Mouse (Mus musculus): Measurements from ENCODE around the gene Srsf5. TPM values are rescaled to one million over a fixed set of nuclear protein-coding genes. Genes with fewer than 3 reads are reported as not detected.

The Srsf5 gene
- polyA plus RNA-seq, 1 experiment from 2014 or later = 339 TPM

- Histone ChIP-seq H3K9me3 (no peaks in the 10 kb centered on the region), H3K36me3 (no peaks in the 10 kb centered on the region), H3K9ac (no peak overlapping the region), H3K27me3 (replicated peaks) (no peaks in the 10 kb centered on the region), H3K4me3 (no peak overlapping the region), H3K4me2 (no peak overlapping the region), H3K27ac (replicated peaks) (no peak overlapping the region), H3K4me1 (no peaks in the 10 kb centered on the region)
- no peak for ATAC-seq (ENCODE audit: extremely low read depth, insufficient number of reproducible peaks, low FRiP score, low TSS enrichment)
- WGBS = 74% methylated on average over 11 of the region's 11 CpGs
These were observed 30.8 kb downstream of the Srsf5 start for GRCm38 (mm10) chr12:80975939-80976671.

DNA sequence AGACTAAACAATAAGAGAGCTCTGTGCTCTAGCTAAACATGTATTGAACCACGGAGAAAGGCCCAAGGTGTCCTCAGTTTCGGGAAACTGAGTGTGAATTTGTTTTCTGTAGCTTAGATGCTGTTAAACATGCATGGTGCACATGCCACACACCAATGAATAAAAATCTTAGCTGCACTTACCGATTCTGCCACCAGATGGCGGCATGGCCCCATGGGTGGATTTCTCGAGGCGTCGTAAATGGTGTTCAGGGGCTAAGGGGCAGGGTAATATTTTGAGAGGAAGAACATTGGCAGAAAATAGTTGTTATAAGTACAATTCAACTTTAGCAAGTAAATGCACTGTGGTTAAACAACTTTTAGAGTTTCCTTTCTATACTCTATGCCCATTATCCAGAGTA is 37.0 kb downstream of the Srsf5 start:
- no peak overlapping the region for H3K4me2 ChIP-seq
- H3K27me3 ChIP-seq (replicated peaks) = peaks cover 7% of the 10 kb centered on the region; the same call in 1 of the 2 replicates
- no peaks in the 10 kb centered on the region for H3K4me1 ChIP-seq
- 1% methylated on average over 7 of the region's 7 CpGs for WGBS
- H3K9me3 ChIP-seq = no peaks in the 10 kb centered on the region
- H3K9ac ChIP-seq = no peak overlapping the region
- H3K4me3 ChIP-seq = no peak overlapping the region
- no peak overlapping the region for H3K27ac ChIP-seq (replicated peaks)
- ATAC-seq (ENCODE audit: extremely low read depth, insufficient number of reproducible peaks, low FRiP score, low TSS enrichment) = no peak
- H3K36me3 ChIP-seq = no peaks in the 10 kb centered on the region

DNA sequence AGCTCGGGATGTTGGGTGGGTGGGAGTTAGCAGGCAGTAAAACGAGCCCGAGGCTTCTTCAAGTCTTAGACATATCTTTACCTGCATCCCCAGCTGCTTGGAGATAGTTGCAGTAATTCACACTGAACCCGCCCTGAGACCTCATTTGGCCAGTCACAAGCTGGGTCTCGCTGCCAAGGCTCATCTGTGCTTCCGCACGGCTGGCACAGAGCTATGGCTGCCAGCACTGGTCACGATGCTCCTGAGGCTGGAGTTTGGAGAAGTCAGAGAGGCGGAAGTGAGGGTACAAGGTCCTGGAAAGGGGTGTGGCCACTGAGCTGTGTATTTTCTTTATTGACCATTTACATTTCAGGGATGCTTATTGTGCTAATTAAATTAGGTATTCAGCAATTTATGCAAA is 38.4 kb downstream of the Srsf5 start:
- WGBS = 61% methylated on average over 9 of the region's 9 CpGs
- no peak overlapping the region for H3K27ac ChIP-seq (replicated peaks)
- ATAC-seq (ENCODE audit: extremely low read depth, insufficient number of reproducible peaks, low FRiP score, low TSS enrichment) = no peak

DNA sequence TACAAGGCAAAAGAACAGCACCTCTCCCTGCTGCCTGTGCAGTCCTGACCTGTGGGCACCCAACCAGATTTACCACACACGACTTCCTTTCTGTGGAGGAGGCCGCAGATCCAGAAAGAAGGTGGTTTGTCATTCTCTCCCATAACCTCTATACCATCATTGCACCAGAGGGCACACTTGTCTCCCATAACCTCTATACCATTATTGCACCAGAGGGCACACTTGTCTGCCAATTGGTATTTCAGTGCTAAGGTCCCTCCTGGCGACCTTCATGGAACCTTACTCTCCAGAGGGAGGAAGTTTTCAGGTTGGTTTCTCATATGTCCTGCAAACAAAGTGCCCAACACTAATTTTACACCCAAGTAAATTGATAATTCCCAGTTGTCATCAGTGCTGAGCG is 41.3 kb downstream of the Srsf5 start:
- H3K9ac ChIP-seq = no peak overlapping the region
- no peak for ATAC-seq (ENCODE audit: extremely low read depth, insufficient number of reproducible peaks, low FRiP score, low TSS enrichment)
- no peak overlapping the region for H3K27ac ChIP-seq (replicated peaks)
- H3K9me3 ChIP-seq = no peaks in the 10 kb centered on the region
- H3K36me3 ChIP-seq = no peaks in the 10 kb centered on the region
- no peak overlapping the region for H3K4me3 ChIP-seq
- H3K4me2 ChIP-seq = no peak overlapping the region
- WGBS = 77% methylated on average over 4 of the region's 4 CpGs
- no peaks in the 10 kb centered on the region for H3K4me1 ChIP-seq
- peaks cover 11% of the 10 kb centered on the region; the same call in 1 of the 2 replicates for H3K27me3 ChIP-seq (replicated peaks)

More for the DNA sequence above, 38.4 kb downstream of the Srsf5 start:
- Histone ChIP-seq H3K4me1 (no peaks in the 10 kb centered on the region), H3K4me3 (no peak overlapping the region), H3K9ac (no peak overlapping the region), H3K36me3 (no peaks in the 10 kb centered on the region), H3K27me3 (replicated peaks) (peaks cover 7% of the 10 kb centered on the region; the same call in 1 of the 2 replicates), H3K9me3 (no peaks in the 10 kb centered on the region), H3K4me2 (no peak overlapping the region)

- Histone ChIP-seq H3K27ac (replicated peaks) (no peak overlapping the region), H3K4me1 (no peaks in the 10 kb centered on the region), H3K4me2 (no peak overlapping the region), H3K27me3 (replicated peaks) (peaks cover 14% of the 10 kb centered on the region), H3K9ac (no peak overlapping the region), H3K9me3 (no peaks in the 10 kb centered on the region), H3K4me3 (no peak overlapping the region), H3K36me3 (no peaks in the 10 kb centered on the region)
- WGBS = 75% methylated on average over 3 of the region's 3 CpGs
- ATAC-seq (ENCODE audit: extremely low read depth, insufficient number of reproducible peaks, low FRiP score, low TSS enrichment) = no peak
These were observed 43.0 kb downstream of the Srsf5 start for GRCm38 (mm10) chr12:80988286-80988685.

DNA sequence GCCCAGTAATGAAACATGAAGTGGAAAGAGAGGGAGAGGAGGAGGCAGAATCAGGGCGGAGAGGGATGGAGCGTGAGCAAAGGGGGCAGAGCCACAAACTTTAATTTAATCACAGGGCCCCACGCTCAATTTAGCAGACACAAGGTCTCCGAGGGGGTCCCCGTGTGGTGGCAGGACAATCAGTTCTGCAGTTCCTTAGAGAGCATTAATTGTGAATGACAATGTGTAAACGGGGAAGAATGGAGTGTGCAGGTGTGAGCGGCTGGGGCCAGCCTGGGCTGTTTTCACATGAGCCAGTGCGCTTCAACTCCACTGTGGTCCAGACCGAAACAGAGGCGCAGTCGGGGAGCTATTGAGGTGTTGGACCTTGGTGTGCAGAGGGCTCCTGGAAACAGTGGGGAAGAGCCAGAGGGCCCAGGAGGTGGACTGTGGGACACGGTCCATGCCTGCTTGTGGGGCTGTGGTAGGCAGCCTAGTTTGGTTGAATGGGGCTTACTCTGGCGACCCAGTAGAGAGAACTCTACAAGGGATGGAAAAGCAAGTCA is 45.7 kb downstream of the Srsf5 start:
- no peak for ATAC-seq (ENCODE audit: extremely low read depth, insufficient number of reproducible peaks, low FRiP score, low TSS enrichment)
- Histone ChIP-seq H3K27me3 (replicated peaks) (peaks cover 9% of the 10 kb centered on the region), H3K27ac (replicated peaks) (no peak overlapping the region), H3K9ac (no peak overlapping the region), H3K4me2 (no peak overlapping the region), H3K9me3 (peaks cover 4% of the 10 kb centered on the region), H3K4me1 (no peaks in the 10 kb centered on the region), H3K4me3 (no peak overlapping the region), H3K36me3 (no peaks in the 10 kb centered on the region)
- WGBS = 84% methylated on average over 13 of the region's 13 CpGs

GRCm38 (mm10) chr12:80991806-80992205 is 46.5 kb downstream of the Srsf5 start:
- Histone ChIP-seq H3K27ac (replicated peaks) (no peak overlapping the region), H3K4me1 (no peaks in the 10 kb centered on the region), H3K4me2 (no peak overlapping the region), H3K9ac (no peak overlapping the region), H3K4me3 (no peak overlapping the region), H3K9me3 (peaks cover 4% of the 10 kb centered on the region), H3K36me3 (no peaks in the 10 kb centered on the region), H3K27me3 (replicated peaks) (peaks cover 12% of the 10 kb centered on the region)
- 73% methylated on average over 10 of the region's 10 CpGs for WGBS
- ATAC-seq (ENCODE audit: extremely low read depth, insufficient number of reproducible peaks, low FRiP score, low TSS enrichment) = no peak

DNA sequence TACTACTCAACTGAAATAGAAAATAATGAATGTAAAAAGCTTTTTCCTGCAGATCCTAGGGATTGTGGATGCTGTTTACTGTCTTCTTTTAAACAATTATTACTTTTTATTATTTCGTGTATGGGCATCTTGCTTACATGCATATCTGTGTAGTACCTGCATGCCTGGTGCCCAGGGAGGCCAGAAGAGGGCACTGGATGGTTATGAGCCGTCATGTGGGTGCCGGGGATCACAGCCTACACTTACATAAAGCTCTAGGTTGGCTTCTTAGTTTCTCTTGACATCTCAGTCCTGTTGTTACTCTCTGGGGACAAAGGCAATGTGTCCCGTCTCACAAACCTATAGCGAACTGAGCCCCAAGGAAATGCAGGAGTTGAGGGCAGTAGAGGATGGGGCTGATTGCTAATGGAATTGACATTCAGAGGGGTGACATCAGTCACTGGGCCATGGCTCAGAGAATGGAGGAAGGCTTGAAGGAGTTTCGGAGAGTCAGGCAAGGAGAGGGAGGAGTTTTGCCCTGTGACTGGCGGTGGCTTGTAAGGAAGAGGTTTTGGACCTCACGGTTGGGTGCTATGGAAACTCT is 47.3 kb downstream of the Srsf5 start:
- Histone ChIP-seq H3K4me1 (no peaks in the 10 kb centered on the region), H3K9me3 (peaks cover 4% of the 10 kb centered on the region), H3K36me3 (no peaks in the 10 kb centered on the region), H3K4me3 (no peak overlapping the region), H3K9ac (no peak overlapping the region), H3K27ac (replicated peaks) (no peak overlapping the region), H3K27me3 (replicated peaks) (peaks cover 21% of the 10 kb centered on the region), H3K4me2 (no peak overlapping the region)
- WGBS = 71% methylated on average over 8 of the region's 8 CpGs
- ATAC-seq (ENCODE audit: extremely low read depth, insufficient number of reproducible peaks, low FRiP score, low TSS enrichment) = no peak

DNA sequence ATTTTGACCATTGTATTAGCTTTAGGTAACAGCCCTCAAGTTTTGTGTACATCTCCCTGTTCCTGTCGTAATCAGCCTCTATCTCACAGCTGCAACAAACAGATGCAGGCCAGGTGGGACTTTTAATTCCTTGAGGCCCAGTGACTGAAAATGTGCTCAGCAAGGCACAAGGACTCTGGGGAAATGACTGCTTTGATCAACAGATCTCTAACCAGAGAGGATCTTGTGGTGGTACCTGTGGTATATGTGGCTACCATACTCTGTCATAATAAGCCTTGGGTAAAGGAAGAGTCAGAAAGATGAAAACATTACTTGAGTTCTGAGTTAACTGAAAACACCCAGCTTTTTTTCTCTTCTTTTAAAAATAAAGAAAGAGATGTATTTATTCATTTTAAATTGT is 48.5 kb downstream of the Srsf5 start:
- 79% methylated on average over 1 of the region's 1 CpGs for WGBS
- Histone ChIP-seq H3K4me3 (no peak overlapping the region), H3K4me2 (no peak overlapping the region), H3K9me3 (peaks cover 4% of the 10 kb centered on the region), H3K27me3 (replicated peaks) (peaks cover 31% of the 10 kb centered on the region), H3K9ac (no peak overlapping the region), H3K36me3 (no peaks in the 10 kb centered on the region), H3K27ac (replicated peaks) (no peak overlapping the region), H3K4me1 (peaks cover 4% of the 10 kb centered on the region; the same call in 1 of the 2 replicates)
- no peak for ATAC-seq (ENCODE audit: extremely low read depth, insufficient number of reproducible peaks, low FRiP score, low TSS enrichment)

DNA sequence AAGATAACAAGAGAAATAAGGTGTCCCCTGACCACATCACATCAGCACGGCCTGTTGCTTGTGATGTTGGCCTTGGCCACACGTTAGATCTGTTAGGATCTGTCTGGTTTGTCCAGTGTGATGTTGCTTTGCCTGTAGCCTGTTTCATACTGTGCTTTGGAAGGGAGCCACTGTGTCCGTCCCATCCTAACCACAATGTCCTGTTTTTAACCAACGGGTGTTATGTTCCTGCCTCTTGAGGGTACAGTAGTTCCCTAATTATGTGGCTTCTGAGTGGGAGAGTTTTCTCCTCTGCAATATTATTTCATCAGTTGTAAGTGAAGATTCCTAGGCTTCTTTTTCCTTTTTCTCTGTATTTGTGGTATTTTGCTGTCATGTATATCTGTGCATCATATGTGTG is 50.0 kb downstream of the Srsf5 start:
- Histone ChIP-seq H3K4me1 (peaks cover 6% of the 10 kb centered on the region; the same call in 1 of the 2 replicates), H3K36me3 (no peaks in the 10 kb centered on the region), H3K27me3 (replicated peaks) (peaks cover 46% of the 10 kb centered on the region), H3K4me3 (no peak overlapping the region), H3K27ac (replicated peaks) (no peak overlapping the region), H3K9ac (no peak overlapping the region), H3K9me3 (peaks cover 4% of the 10 kb centered on the region), H3K4me2 (no peak overlapping the region)
- WGBS = 81% methylated on average over 4 of the region's 4 CpGs
- ATAC-seq (ENCODE audit: extremely low read depth, insufficient number of reproducible peaks, low FRiP score, low TSS enrichment) = no peak

DNA sequence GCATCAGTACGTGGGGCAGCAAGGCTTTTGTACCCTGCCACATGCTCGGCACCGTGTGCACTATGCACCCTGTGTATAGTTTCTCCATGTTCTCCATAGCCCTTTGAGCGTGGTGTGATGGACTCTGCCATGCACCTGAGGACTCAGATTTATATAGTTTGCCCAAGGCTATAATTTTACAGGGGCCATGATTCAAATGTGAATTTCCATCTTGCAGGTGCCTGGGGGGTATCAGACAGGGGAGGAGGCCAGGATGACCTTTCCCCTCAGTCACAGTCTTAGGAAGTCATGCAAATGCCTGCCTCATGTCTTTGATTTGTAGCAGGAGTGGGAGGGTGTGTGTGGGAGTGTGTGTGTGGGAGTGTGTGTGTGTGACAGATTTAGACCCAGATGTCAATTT is 52.3 kb downstream of the Srsf5 start:
- Histone ChIP-seq H3K27me3 (replicated peaks) (peaks cover 48% of the 10 kb centered on the region), H3K27ac (replicated peaks) (no peak overlapping the region), H3K9me3 (peaks cover 4% of the 10 kb centered on the region), H3K36me3 (no peaks in the 10 kb centered on the region), H3K4me3 (no peak overlapping the region), H3K4me2 (no peak overlapping the region), H3K4me1 (peaks cover 6% of the 10 kb centered on the region; the same call in 1 of the 2 replicates), H3K9ac (no peak overlapping the region)
- WGBS = 68% methylated on average over 4 of the region's 4 CpGs
- ATAC-seq (ENCODE audit: extremely low read depth, insufficient number of reproducible peaks, low FRiP score, low TSS enrichment) = no peak
